Mouse (Mus musculus) neural tube, embryonic 14.5 days (tissue): ENCODE measurements around the gene Rpp25l. TPM values are rescaled to one million over a fixed set of nuclear protein-coding genes. Genes with fewer than 3 reads are reported as not detected.

ENCODE experiments used
- ATAC-seq: fragments of 200-750 bp; cut with Nextera tagmentation; 2 replicates; pipeline ENCODE4 v1.8.0; 2017; ENCODE audit warnings: low read depth, mild to moderate bottlenecking, moderate TSS enrichment, moderate library complexity
- H3K27ac ChIP-seq: fragments of 300-500 bp; sonication (generic); 2 replicates; pipeline ENCODE4 v1.5.1; 2014; ENCODE audit warnings: low read depth, mild to moderate bottlenecking, control low read depth, low read length, moderate library complexity, mixed read lengths
- H3K27me3 ChIP-seq: fragments of 300-500 bp; sonication (generic); 2 replicates; pipeline ENCODE4 v1.6.1; 2014; ENCODE audit warnings: low read length; ENCODE audit not compliant: control insufficient read depth, insufficient read depth
- H3K36me3 ChIP-seq: fragments of 300-500 bp; sonication (generic); 2 replicates; pipeline ENCODE4 v1.6.1; 2014; ENCODE audit warnings: low read length, mixed read lengths; ENCODE audit not compliant: control insufficient read depth, insufficient read depth
- H3K4me1 ChIP-seq: fragments of 300-500 bp; sonication (generic); 2 replicates; pipeline ENCODE4 v1.6.1; 2014; ENCODE audit warnings: low read length; ENCODE audit not compliant: control insufficient read depth, insufficient read depth
- H3K4me2 ChIP-seq: fragments of 300-500 bp; sonication (generic); 2 replicates; pipeline ENCODE4 v1.6.1; 2014; ENCODE audit warnings: mild to moderate bottlenecking, low read depth, low read length, control low read depth
- H3K4me3 ChIP-seq: fragments of 300-500 bp; sonication (generic); 2 replicates; pipeline ENCODE4 v1.5.1; 2014; ENCODE audit warnings: low read depth, low read length, control low read depth, mixed read lengths
- H3K9ac ChIP-seq: fragments of 300-500 bp; sonication (generic); replicated peaks from 2 replicates; pipeline ENCODE4 v1.6.1; 2014; ENCODE audit warnings: low read depth, mild to moderate bottlenecking, control low read depth, low read length, mixed read lengths
- H3K9me3 ChIP-seq: fragments of 300-500 bp; sonication (generic); 2 replicates; pipeline ENCODE4 v1.6.1; 2016; ENCODE audit warnings: low read length; ENCODE audit not compliant: control insufficient read depth
- WGBS: fragments of 180-500 bp; shearing (Covaris S2); extraction: QIAGEN DNeasy Blood & Tissue Kit; methylation state at CpG from one replicate; pipeline ENCODE4 v1.1.7; 2014; 5-methylcytosine and 5-hydroxymethylcytosine counted together
- polyA plus RNA-seq: library from polyadenylated mRNA; unstranded; fragments of >200 nt; fragmentation: Nextera tagmentation; extraction: Ambion mirVana; gene quantifications from 2 replicates; pipeline ENCODE4 v1.2.1, GENCODE M21; 2014

The Rpp25l gene
- polyA plus RNA-seq, 1 experiment from 2014 or later = 61.3 TPM

- 66% methylated on average over 10 of the region's 10 CpGs for WGBS
- Histone ChIP-seq H3K4me2 (no peak overlapping the region), H3K4me3 (no peak overlapping the region), H3K4me1 (peaks cover 21% of the 10 kb centered on the region), H3K36me3 (no peaks in the 10 kb centered on the region), H3K9ac (no peak overlapping the region), H3K9me3 (no peaks in the 10 kb centered on the region), H3K27me3 (no peaks in the 10 kb centered on the region), H3K27ac (no peak overlapping the region)
- no peak for ATAC-seq
Observed at GRCm38 (mm10) chr4:41681947-41682346, 31.4 kb downstream of the Rpp25l start.

GRCm38 (mm10) chr4:41681176-41681575 is 32.2 kb downstream of the Rpp25l start:
- Histone ChIP-seq H3K9me3 (no peaks in the 10 kb centered on the region), H3K4me2 (no peak overlapping the region), H3K4me1 (peaks cover 27% of the 10 kb centered on the region), H3K9ac (no peak overlapping the region), H3K27ac (no peak overlapping the region), H3K36me3 (no peaks in the 10 kb centered on the region), H3K4me3 (no peak overlapping the region), H3K27me3 (no peaks in the 10 kb centered on the region)
- WGBS = 59% methylated on average over 4 of the region's 4 CpGs
- ATAC-seq = no peak

- peak overlapping the region; percentile 1; the same call in 1 of the 2 replicates for H3K27ac ChIP-seq
- no peak overlapping the region for H3K4me2 ChIP-seq
- H3K36me3 ChIP-seq = no peaks in the 10 kb centered on the region
- WGBS = 38% methylated on average over 1 of the region's 2 CpGs
- H3K27me3 ChIP-seq = no peaks in the 10 kb centered on the region
- ATAC-seq = no peak
- H3K9ac ChIP-seq = no peak overlapping the region
- H3K4me3 ChIP-seq = no peak overlapping the region
- H3K9me3 ChIP-seq = no peaks in the 10 kb centered on the region
- peaks cover 38% of the 10 kb centered on the region for H3K4me1 ChIP-seq
Observed at GRCm38 (mm10) chr4:41679291-41679690, 34.0 kb downstream of the Rpp25l start.

GRCm38 (mm10) chr4:41678863-41679262 is 34.5 kb downstream of the Rpp25l start:
- no peak for ATAC-seq
- peaks cover 38% of the 10 kb centered on the region for H3K4me1 ChIP-seq
- H3K9me3 ChIP-seq = no peaks in the 10 kb centered on the region
- no peak overlapping the region for H3K4me2 ChIP-seq
- H3K27ac ChIP-seq = peak overlapping the region; percentile 1; the same call in 1 of the 2 replicates
- H3K9ac ChIP-seq = no peak overlapping the region
- WGBS = 75% methylated on average over 6 of the region's 6 CpGs
- no peak overlapping the region for H3K4me3 ChIP-seq
- H3K36me3 ChIP-seq = no peaks in the 10 kb centered on the region
- H3K27me3 ChIP-seq = no peaks in the 10 kb centered on the region

GRCm38 (mm10) chr4:41677006-41677629 is 36.2 kb downstream of the Rpp25l start:
- ATAC-seq = peak; percentile 79
- Histone ChIP-seq H3K36me3 (no peaks in the 10 kb centered on the region), H3K4me2 (no peak overlapping the region), H3K27me3 (no peaks in the 10 kb centered on the region), H3K4me1 (peaks cover 45% of the 10 kb centered on the region), H3K9me3 (no peaks in the 10 kb centered on the region), H3K27ac (peak overlapping the region; percentile 64; the same call in 1 of the 2 replicates), H3K9ac (no peak overlapping the region), H3K4me3 (no peak overlapping the region)
- WGBS = 31% methylated on average over 13 of the region's 13 CpGs

GRCm38 (mm10) chr4:41676248-41677005 is 36.9 kb downstream of the Rpp25l start:
- no peak for ATAC-seq
- WGBS = 68% methylated on average over 16 of the region's 17 CpGs
- H3K9me3 ChIP-seq = no peaks in the 10 kb centered on the region
- H3K4me3 ChIP-seq = no peak overlapping the region
- 0 out of 2 replicates have a peak overlapping the region, but pooled peaks have one; percentile 21 for H3K9ac ChIP-seq
- H3K4me1 ChIP-seq = peaks cover 52% of the 10 kb centered on the region
- H3K27me3 ChIP-seq = no peaks in the 10 kb centered on the region
- no peaks in the 10 kb centered on the region for H3K36me3 ChIP-seq
- H3K27ac ChIP-seq = no peak overlapping the region; the same call in 1 of the 2 replicates
- H3K4me2 ChIP-seq = no peak overlapping the region

- WGBS = 38% methylated on average over 19 of the region's 19 CpGs
- H3K4me3 ChIP-seq = no peak overlapping the region
- H3K9me3 ChIP-seq = no peaks in the 10 kb centered on the region
- peaks cover 45% of the 10 kb centered on the region for H3K4me1 ChIP-seq
- ATAC-seq = no peak
- H3K27me3 ChIP-seq = no peaks in the 10 kb centered on the region
- H3K9ac ChIP-seq = no peak overlapping the region
- no peak overlapping the region for H3K4me2 ChIP-seq
- H3K27ac ChIP-seq = no peak overlapping the region
- no peaks in the 10 kb centered on the region for H3K36me3 ChIP-seq
Observed at GRCm38 (mm10) chr4:41673186-41673585, 40.1 kb downstream of the Rpp25l start.

- no peak overlapping the region for H3K4me3 ChIP-seq
- H3K4me1 ChIP-seq = peaks cover 40% of the 10 kb centered on the region
- no peak overlapping the region for H3K4me2 ChIP-seq
- no peak for ATAC-seq
- no peaks in the 10 kb centered on the region for H3K9me3 ChIP-seq
- no peaks in the 10 kb centered on the region for H3K36me3 ChIP-seq
- no peak overlapping the region for H3K9ac ChIP-seq
- no peaks in the 10 kb centered on the region for H3K27me3 ChIP-seq
- 27% methylated on average over 8 of the region's 8 CpGs for WGBS
- H3K27ac ChIP-seq = no peak overlapping the region
Observed at GRCm38 (mm10) chr4:41672522-41672963, 40.8 kb downstream of the Rpp25l start.

- H3K27ac ChIP-seq = no peak overlapping the region
- H3K27me3 ChIP-seq = no peaks in the 10 kb centered on the region
- no peaks in the 10 kb centered on the region for H3K36me3 ChIP-seq
- no peak overlapping the region for H3K9ac ChIP-seq
- no peak overlapping the region for H3K4me3 ChIP-seq
- WGBS = 9% methylated on average over 8 of the region's 8 CpGs
- peak; percentile 48; the same call in 1 of the 2 replicates for ATAC-seq
- H3K4me1 ChIP-seq = peaks cover 35% of the 10 kb centered on the region
- H3K4me2 ChIP-seq = no peak overlapping the region
- no peaks in the 10 kb centered on the region for H3K9me3 ChIP-seq
Observed at GRCm38 (mm10) chr4:41671963-41672480, 41.3 kb downstream of the Rpp25l start.
